Mouse (Mus musculus) hindbrain, embryonic 16.5 days (tissue): ENCODE measurements around the gene Tlk2. TPM values are rescaled to one million over a fixed set of nuclear protein-coding genes. Genes with fewer than 3 reads are reported as not detected.

ENCODE experiments used
- ATAC-seq: fragments of 200-750 bp; cut with Nextera tagmentation; 2 replicates; pipeline ENCODE4 v1.8.0; 2017; ENCODE audit warnings: moderate TSS enrichment, moderate library complexity
- H3K27ac ChIP-seq: fragments of 300-500 bp; sonication (generic); 2 replicates; pipeline ENCODE4 v1.5.1; 2014; ENCODE audit warnings: low read depth, mild to moderate bottlenecking, control low read depth, low read length, moderate library complexity
- H3K27me3 ChIP-seq: fragments of 300-500 bp; sonication (generic); replicated peaks from 2 replicates; pipeline ENCODE4 v1.6.1; 2014; ENCODE audit warnings: low read length; ENCODE audit not compliant: control insufficient read depth, insufficient read depth
- H3K36me3 ChIP-seq: fragments of 300-500 bp; sonication (generic); 2 replicates; pipeline ENCODE4 v1.6.1; 2014; ENCODE audit warnings: mild to moderate bottlenecking, low read length, moderate library complexity, mixed read lengths; ENCODE audit not compliant: control insufficient read depth, insufficient read depth
- H3K4me1 ChIP-seq: fragments of 300-500 bp; sonication (generic); 2 replicates; pipeline ENCODE4 v1.6.1; 2014; ENCODE audit warnings: low read depth, low read length; ENCODE audit not compliant: control insufficient read depth, insufficient read depth
- H3K4me2 ChIP-seq: fragments of 300-500 bp; sonication (generic); 2 replicates; pipeline ENCODE4 v1.6.1; 2014; ENCODE audit warnings: mild to moderate bottlenecking, low read length, control low read depth, moderate library complexity
- H3K4me3 ChIP-seq: fragments of 300-500 bp; sonication (generic); 2 replicates; pipeline ENCODE4 v1.5.1; 2014; ENCODE audit warnings: mild to moderate bottlenecking, low read length, control low read depth, moderate library complexity
- H3K9ac ChIP-seq: fragments of 300-500 bp; sonication (generic); 2 replicates; pipeline ENCODE4 v1.6.1; 2014; ENCODE audit warnings: low read depth, mild to moderate bottlenecking, control low read depth, low read length, moderate library complexity
- H3K9me3 ChIP-seq: fragments of 300-500 bp; sonication (generic); 2 replicates; pipeline ENCODE4 v1.6.1; 2014; ENCODE audit warnings: mild to moderate bottlenecking, low read length, moderate library complexity; ENCODE audit not compliant: control insufficient read depth
- WGBS: fragments of 180-500 bp; shearing (Covaris S2); extraction: QIAGEN DNeasy Blood & Tissue Kit; methylation state at CpG from one replicate; pipeline ENCODE4 v1.1.7; 2014; 5-methylcytosine and 5-hydroxymethylcytosine counted together
- polyA plus RNA-seq: library from polyadenylated mRNA; unstranded; fragments of >200 nt; fragmentation: Nextera tagmentation; extraction: Ambion mirVana; gene quantifications from 2 replicates; pipeline ENCODE4 v1.2.1, GENCODE M21; 2015

Gene Tlk2
- polyA plus RNA-seq, 1 experiment from 2014 or later = 12.4 TPM

DNA sequence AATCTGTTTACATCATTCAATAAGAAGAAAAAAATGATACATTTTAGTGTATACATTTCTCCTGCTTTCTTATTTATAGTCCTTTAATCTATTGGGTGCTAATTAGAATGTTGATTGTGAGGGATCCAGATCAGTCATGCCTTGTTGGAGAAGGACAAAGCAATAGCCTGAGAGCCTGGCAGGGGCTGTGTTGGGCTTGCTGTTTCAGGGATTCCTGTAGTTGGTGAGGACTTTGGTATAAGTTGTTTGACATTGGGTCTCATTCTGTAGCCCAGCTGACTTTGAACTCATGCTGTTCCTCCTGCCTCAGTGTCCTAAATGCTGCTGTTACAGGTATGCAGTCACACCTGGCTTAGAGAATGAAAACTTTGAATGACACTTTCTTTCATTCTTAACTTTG is 85.9 kb downstream of the Tlk2 start:
- H3K36me3 ChIP-seq = peaks cover 8% of the 10 kb centered on the region; the same call in 1 of the 2 replicates
- no peak overlapping the region for H3K4me3 ChIP-seq
- no peaks in the 10 kb centered on the region for H3K4me1 ChIP-seq
- H3K27me3 ChIP-seq = no peaks in the 10 kb centered on the region
- H3K27ac ChIP-seq = no peak overlapping the region
- no peaks in the 10 kb centered on the region for H3K9me3 ChIP-seq
- H3K4me2 ChIP-seq = no peak overlapping the region
- no peak for ATAC-seq
- H3K9ac ChIP-seq = no peak overlapping the region

- peaks cover 8% of the 10 kb centered on the region; the same call in 1 of the 2 replicates for H3K36me3 ChIP-seq
- no peaks in the 10 kb centered on the region for H3K27me3 ChIP-seq
- no peak overlapping the region for H3K4me3 ChIP-seq
- 86% methylated on average over 3 of the region's 3 CpGs for WGBS
- H3K4me1 ChIP-seq = no peaks in the 10 kb centered on the region
- no peaks in the 10 kb centered on the region for H3K9me3 ChIP-seq
- H3K9ac ChIP-seq = no peak overlapping the region
- no peak overlapping the region for H3K4me2 ChIP-seq
- ATAC-seq = no peak
- H3K27ac ChIP-seq = no peak overlapping the region
Measured at GRCm38 (mm10) chr11:105264988-105265387, 86.4 kb downstream of the Tlk2 start.

DNA sequence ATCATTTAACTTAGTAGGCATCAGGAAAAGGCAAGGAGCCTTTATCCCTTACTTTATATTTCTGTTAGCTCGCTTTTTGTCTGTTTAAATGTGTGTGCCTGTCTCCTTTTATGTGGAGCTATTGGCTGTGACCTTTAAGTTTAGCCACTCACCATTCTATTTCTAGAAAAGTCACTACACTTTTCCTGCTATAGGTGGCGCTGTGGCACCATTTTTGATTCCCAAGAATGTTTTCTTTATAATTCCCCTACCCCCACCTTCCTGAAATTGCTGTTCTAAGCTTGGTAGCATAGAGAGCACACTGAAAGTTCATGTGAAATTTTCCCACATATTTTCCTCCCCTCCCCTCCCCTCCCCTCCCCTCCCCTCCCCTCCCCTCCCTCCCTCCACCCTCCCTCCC is 91.5 kb downstream of the Tlk2 start:
- no peak overlapping the region for H3K4me2 ChIP-seq
- no peaks in the 10 kb centered on the region for H3K27me3 ChIP-seq
- H3K4me3 ChIP-seq = no peak overlapping the region
- no peak overlapping the region for H3K27ac ChIP-seq
- no peak overlapping the region for H3K9ac ChIP-seq
- H3K36me3 ChIP-seq = peaks cover 10% of the 10 kb centered on the region
- no peaks in the 10 kb centered on the region for H3K9me3 ChIP-seq
- H3K4me1 ChIP-seq = no peaks in the 10 kb centered on the region
- WGBS = 17% methylated on average over 2 of the region's 2 CpGs
- no peak for ATAC-seq

DNA sequence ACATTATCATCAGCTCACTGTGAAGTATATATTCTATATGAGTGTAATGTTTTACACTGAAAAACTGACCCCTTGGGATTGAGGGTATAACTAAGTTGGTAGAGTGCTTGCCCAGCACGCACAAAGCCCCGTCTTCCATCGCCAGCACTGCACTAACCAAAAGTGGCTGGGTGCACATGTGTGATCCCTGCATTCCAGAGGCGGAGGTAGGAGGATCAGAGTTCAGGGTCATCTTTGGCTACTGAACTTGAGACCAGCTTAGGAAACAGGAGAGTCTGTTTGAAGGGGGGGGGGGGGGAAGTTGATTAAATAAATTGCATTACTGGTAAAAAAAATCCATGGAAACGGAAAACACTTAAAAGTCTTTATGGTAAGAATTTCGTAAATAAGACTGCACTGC is 101.8 kb downstream of the Tlk2 start:
- Histone ChIP-seq H3K9ac (no peak overlapping the region), H3K27ac (no peak overlapping the region), H3K4me2 (no peak overlapping the region), H3K4me1 (no peaks in the 10 kb centered on the region), H3K9me3 (no peaks in the 10 kb centered on the region), H3K4me3 (no peak overlapping the region), H3K36me3 (peaks cover 24% of the 10 kb centered on the region), H3K27me3 (no peaks in the 10 kb centered on the region)
- WGBS = 92% methylated on average over 6 of the region's 6 CpGs
- no peak for ATAC-seq

DNA sequence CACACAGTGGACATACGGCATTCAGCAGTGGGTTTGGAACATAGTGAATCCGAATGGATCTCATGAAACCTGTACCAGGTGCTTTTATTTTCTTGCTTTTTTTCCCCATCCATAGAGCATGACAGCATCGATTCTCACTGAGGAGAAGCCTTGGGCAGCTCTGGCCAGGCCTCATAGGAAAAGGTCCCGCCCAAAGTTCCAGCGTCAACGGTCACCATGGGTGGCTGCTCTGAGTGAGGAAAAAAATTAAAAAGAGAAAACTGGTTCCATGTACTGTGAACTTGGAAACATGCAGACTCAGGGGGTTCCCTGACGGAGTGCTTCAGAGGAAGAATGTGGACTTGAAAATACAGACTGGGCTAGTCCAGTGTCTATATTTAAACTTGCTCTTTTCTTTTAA is 102.7 kb downstream of the Tlk2 start:
- Histone ChIP-seq H3K4me3 (no peak overlapping the region), H3K4me2 (no peak overlapping the region), H3K4me1 (no peaks in the 10 kb centered on the region), H3K36me3 (peaks cover 16% of the 10 kb centered on the region), H3K9me3 (no peaks in the 10 kb centered on the region), H3K27me3 (no peaks in the 10 kb centered on the region), H3K9ac (no peak overlapping the region), H3K27ac (no peak overlapping the region)
- ATAC-seq = no peak
- 86% methylated on average over 7 of the region's 7 CpGs for WGBS

GRCm38 (mm10) chr11:105281763-105282459 is 103.3 kb downstream of the Tlk2 start:
- H3K4me1 ChIP-seq = no peaks in the 10 kb centered on the region
- H3K36me3 ChIP-seq = peaks cover 10% of the 10 kb centered on the region; the same call in 1 of the 2 replicates

GRCm38 (mm10) chr11:105282460-105282859 is 103.9 kb downstream of the Tlk2 start:
- 67% methylated on average over 2 of the region's 2 CpGs for WGBS
- no peaks in the 10 kb centered on the region for H3K27me3 ChIP-seq
- peaks cover 5% of the 10 kb centered on the region; the same call in 1 of the 2 replicates for H3K36me3 ChIP-seq
- H3K4me2 ChIP-seq = no peak overlapping the region
- no peak overlapping the region for H3K9ac ChIP-seq
- H3K4me3 ChIP-seq = no peak overlapping the region
- H3K4me1 ChIP-seq = no peaks in the 10 kb centered on the region
- H3K27ac ChIP-seq = no peak overlapping the region
- no peak for ATAC-seq
- H3K9me3 ChIP-seq = no peaks in the 10 kb centered on the region

More at GRCm38 (mm10) chr11:105281763-105282459, 103.3 kb downstream of the Tlk2 start:
- Histone ChIP-seq H3K27ac (no peak overlapping the region), H3K9me3 (no peaks in the 10 kb centered on the region), H3K9ac (no peak overlapping the region), H3K4me3 (no peak overlapping the region), H3K4me2 (no peak overlapping the region), H3K27me3 (no peaks in the 10 kb centered on the region)
- ATAC-seq = no peak
- 73% methylated on average over 12 of the region's 12 CpGs for WGBS

DNA sequence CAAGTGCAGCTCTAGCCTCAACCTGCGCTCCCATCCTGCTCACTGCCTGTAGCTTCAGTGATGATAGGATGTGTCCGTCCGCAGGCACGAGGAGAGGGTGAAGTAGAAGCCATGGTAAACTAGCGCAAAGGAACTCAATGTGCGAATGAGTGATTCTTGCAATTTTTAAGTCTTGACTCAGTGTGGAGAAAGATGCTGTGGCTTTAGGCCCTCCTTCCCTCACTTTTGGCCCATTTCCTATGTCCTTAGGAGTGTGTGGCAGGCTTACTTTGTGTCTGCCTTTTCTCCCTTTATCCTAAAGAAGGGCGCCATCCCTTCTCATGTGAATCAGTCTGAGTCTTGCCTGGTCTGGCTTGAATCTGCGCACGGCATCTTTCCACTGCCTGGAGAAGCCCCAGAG is 104.4 kb downstream of the Tlk2 start:
- H3K9ac ChIP-seq = no peak overlapping the region
- no peaks in the 10 kb centered on the region for H3K27me3 ChIP-seq
- no peak for ATAC-seq
- 94% methylated on average over 9 of the region's 9 CpGs for WGBS
- peaks cover 4% of the 10 kb centered on the region; the same call in 1 of the 2 replicates for H3K36me3 ChIP-seq
- no peaks in the 10 kb centered on the region for H3K9me3 ChIP-seq
- H3K4me3 ChIP-seq = no peak overlapping the region
- H3K27ac ChIP-seq = no peak overlapping the region
- H3K4me2 ChIP-seq = no peak overlapping the region
- no peaks in the 10 kb centered on the region for H3K4me1 ChIP-seq

DNA sequence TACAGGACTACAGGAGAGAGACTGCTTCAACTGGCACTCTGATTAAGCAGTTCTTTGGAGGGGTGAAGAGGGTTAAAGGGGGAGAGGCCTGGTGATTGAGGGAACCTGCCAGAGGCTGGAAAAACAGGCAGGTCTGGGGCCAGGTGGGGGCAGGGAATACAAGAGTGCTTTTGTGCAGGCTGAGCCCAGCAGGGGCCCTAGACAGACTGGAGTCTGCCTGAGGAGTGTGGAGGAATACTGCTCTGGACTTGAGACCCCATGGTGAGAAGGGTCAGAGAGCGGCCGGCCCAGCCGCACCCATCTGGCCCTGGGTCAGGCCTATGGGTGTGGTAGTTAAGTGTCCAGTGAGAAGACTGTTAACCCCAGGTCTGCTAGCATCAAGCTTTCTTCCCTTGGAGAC is 107.1 kb downstream of the Tlk2 start:
- no peak overlapping the region for H3K9ac ChIP-seq
- no peak overlapping the region for H3K4me3 ChIP-seq
- no peaks in the 10 kb centered on the region; the same call in 1 of the 2 replicates for H3K27me3 ChIP-seq
- H3K4me1 ChIP-seq = no peaks in the 10 kb centered on the region
- no peak overlapping the region for H3K27ac ChIP-seq
- no peaks in the 10 kb centered on the region for H3K9me3 ChIP-seq
- no peak overlapping the region for H3K4me2 ChIP-seq
- peaks cover 4% of the 10 kb centered on the region; the same call in 1 of the 2 replicates for H3K36me3 ChIP-seq
- 72% methylated on average over 3 of the region's 3 CpGs for WGBS
- ATAC-seq = no peak
